Mouse (Mus musculus): Measurements from ENCODE around the gene Cd209g. TPM values are rescaled to one million over a fixed set of nuclear protein-coding genes. Genes with fewer than 3 reads are reported as not detected.

Cd209g gene
- total RNA-seq, 2 experiments from 2014 or later = not detected

Other genes starting within 250 kb of the Cd209g start
- gene Cd209b, start 207.3 kb upstream of the Cd209g start, total RNA-seq (2021) = under 1 TPM; 0.45 to 0.53 TPM
- under 1 TPM; 0.21 to 0.69 TPM for gene Cd209c, start 179.4 kb upstream of the Cd209g start, total RNA-seq (2021)
- under 1 TPM in 1 of 2 experiments, not detected in 1; 0.46 TPM for gene Cd209f, start 28.3 kb upstream of the Cd209g start, total RNA-seq (2021)
- 100 to 1,000 TPM; 110 to 121 TPM for gene Evi5l, start 32.5 kb downstream of the Cd209g start, total RNA-seq (2021)
- 10 to 100 TPM; 44.3 to 50.3 TPM for gene Prr36, start 83.4 kb downstream of the Cd209g start, total RNA-seq (2021)
- under 1 TPM in 1 of 2 experiments, not detected in 1; 0.07 TPM for gene Lrrc8e, start 92.7 kb downstream of the Cd209g start, total RNA-seq (2021)
- gene Map2k7, start 104.6 kb downstream of the Cd209g start, total RNA-seq (2021) = 10 to 100 TPM; 81.2 to 84.5 TPM
- under 1 TPM in 1 of 2 experiments, not detected in 1; 0.14 TPM for gene Gm49320, start 104.8 kb downstream of the Cd209g start, total RNA-seq (2021)
- 10 to 100 TPM in 1 of 2 experiments, 1 to 10 TPM in 1; 7.5 to 10.6 TPM for gene Tgfbr3l, start 114.1 kb downstream of the Cd209g start, total RNA-seq (2021)
- 10 to 100 TPM; 23.8 to 26.2 TPM for gene Snapc2, start 119.0 kb downstream of the Cd209g start, total RNA-seq (2021)
- gene Ctxn1, start 125.2 kb downstream of the Cd209g start, total RNA-seq (2021) = 100 to 1,000 TPM; 431 to 433 TPM
- gene Timm44, start 141.8 kb downstream of the Cd209g start, total RNA-seq (2021) = 10 to 100 TPM; 69.2 to 70.7 TPM
- 10 to 100 TPM; 23.4 to 30.7 TPM for gene Ccl25, start 191.1 kb downstream of the Cd209g start, total RNA-seq (2021)
- 10 to 100 TPM; 75.5 to 79.0 TPM for gene Elavl1, start 191.3 kb downstream of the Cd209g start, total RNA-seq (2021)